Mouse (Mus musculus) embryonic facial prominence, embryonic 11.5 days (tissue): ENCODE data around the gene Fam20b. TPM values are rescaled to one million over a fixed set of nuclear protein-coding genes. Genes with fewer than 3 reads are reported as not detected.

ENCODE experiments used
- ATAC-seq: fragments of 200-750 bp; cut with Nextera tagmentation; replicated peaks from 2 replicates; pipeline ENCODE4 v1.8.0; 2017; ENCODE audit warnings: low read depth; ENCODE audit not compliant: insufficient number of reproducible peaks, low FRiP score, low TSS enrichment
- DNase-seq: peaks from one replicate; pipeline ENCODE4 v3.0.0-alpha.2; 2015; ENCODE audit warnings: low spot score
- H3K27ac ChIP-seq: fragments of 300-500 bp; sonication (generic); replicated peaks from 2 replicates; pipeline ENCODE4 v1.5.1; 2014; ENCODE audit warnings: mild to moderate bottlenecking, low read depth, low read length, control low read depth
- H3K27me3 ChIP-seq: fragments of 300-500 bp; sonication (generic); 2 replicates; pipeline ENCODE4 v1.6.1; 2014; ENCODE audit warnings: mild to moderate bottlenecking, low read length, moderate library complexity, mixed read lengths; ENCODE audit not compliant: control insufficient read depth, insufficient read depth
- H3K36me3 ChIP-seq: fragments of 300-500 bp; sonication (generic); replicated peaks from 2 replicates; pipeline ENCODE4 v1.6.1; 2014; ENCODE audit warnings: low read depth, mild to moderate bottlenecking, low read length, moderate library complexity, mixed read lengths; ENCODE audit not compliant: control insufficient read depth, insufficient read depth
- H3K4me1 ChIP-seq: fragments of 300-500 bp; sonication (generic); 2 replicates; pipeline ENCODE4 v1.6.1; 2014; ENCODE audit warnings: low read length, mixed read lengths; ENCODE audit not compliant: control insufficient read depth, insufficient read depth
- H3K4me2 ChIP-seq: fragments of 300-500 bp; sonication (generic); 2 replicates; pipeline ENCODE4 v1.6.1; 2014; ENCODE audit warnings: low read depth, mild to moderate bottlenecking, control low read depth, low read length, moderate library complexity
- H3K4me3 ChIP-seq: fragments of 300-500 bp; sonication (generic); 2 replicates; pipeline ENCODE4 v1.5.1; 2014; ENCODE audit warnings: low read depth, low read length, control low read depth
- H3K9ac ChIP-seq: fragments of 300-500 bp; sonication (generic); replicated peaks from 2 replicates; pipeline ENCODE4 v1.6.1; 2014; ENCODE audit warnings: mild to moderate bottlenecking, control low read depth, low read length
- H3K9me3 ChIP-seq: fragments of 300-500 bp; sonication (generic); replicated peaks from 2 replicates; pipeline ENCODE4 v1.6.1; 2016; ENCODE audit warnings: mild to moderate bottlenecking, low read length, inconsistent platforms, mixed read lengths; ENCODE audit not compliant: control insufficient read depth
- WGBS: fragments of 180-500 bp; shearing (Covaris S2); extraction: QIAGEN DNeasy Blood & Tissue Kit; methylation state at CpG from one replicate; pipeline ENCODE4 v1.1.7; 2014; 5-methylcytosine and 5-hydroxymethylcytosine counted together
- polyA plus RNA-seq: library from polyadenylated mRNA; unstranded; fragments of >200 nt; fragmentation: Nextera tagmentation; extraction: Ambion mirVana; gene quantifications from 2 replicates; pipeline ENCODE4 v1.2.1, GENCODE M21; 2014

Fam20b gene
- polyA plus RNA-seq, 1 experiment from 2014 or later = 24.0 TPM

GRCm38 (mm10) chr1:156635148-156635547 is 83.7 kb downstream of the Fam20b start:
- H3K9ac ChIP-seq = no peak overlapping the region
- H3K4me1 ChIP-seq = no peaks in the 10 kb centered on the region
- no peak overlapping the region for H3K4me2 ChIP-seq
- H3K27ac ChIP-seq = no peak overlapping the region
- peaks cover 4% of the 10 kb centered on the region for H3K36me3 ChIP-seq
- DNase-seq = no peak
- H3K9me3 ChIP-seq = no peaks in the 10 kb centered on the region
- 80% methylated on average over 2 of the region's 2 CpGs for WGBS
- no peaks in the 10 kb centered on the region for H3K27me3 ChIP-seq
- no peak for ATAC-seq
- H3K4me3 ChIP-seq = no peak overlapping the region

GRCm38 (mm10) chr1:156633095-156633494 is 85.8 kb downstream of the Fam20b start:
- 81% methylated on average over 10 of the region's 10 CpGs for WGBS
- H3K4me3 ChIP-seq = no peak overlapping the region
- no peak overlapping the region for H3K4me2 ChIP-seq
- H3K9me3 ChIP-seq = no peaks in the 10 kb centered on the region
- ATAC-seq = no peak
- no peaks in the 10 kb centered on the region for H3K4me1 ChIP-seq
- peaks cover 4% of the 10 kb centered on the region; the same call in 1 of the 2 replicates for H3K36me3 ChIP-seq
- H3K27me3 ChIP-seq = no peaks in the 10 kb centered on the region
- H3K9ac ChIP-seq = no peak overlapping the region
- DNase-seq = peak; percentile 75
- no peak overlapping the region for H3K27ac ChIP-seq

- Histone ChIP-seq H3K9me3 (no peaks in the 10 kb centered on the region), H3K9ac (no peak overlapping the region), H3K27ac (no peak overlapping the region), H3K4me3 (no peak overlapping the region), H3K4me1 (no peaks in the 10 kb centered on the region), H3K4me2 (no peak overlapping the region), H3K36me3 (peaks cover 4% of the 10 kb centered on the region; the same call in 1 of the 2 replicates), H3K27me3 (no peaks in the 10 kb centered on the region)
- ATAC-seq = no peak
- DNase-seq = no peak
Measured at GRCm38 (mm10) chr1:156630965-156631364, 87.9 kb downstream of the Fam20b start.

GRCm38 (mm10) chr1:156629984-156630383 is 88.9 kb downstream of the Fam20b start:
- Histone ChIP-seq H3K9ac (no peak overlapping the region), H3K9me3 (no peaks in the 10 kb centered on the region), H3K27me3 (no peaks in the 10 kb centered on the region), H3K36me3 (peaks cover 4% of the 10 kb centered on the region; the same call in 1 of the 2 replicates), H3K4me3 (no peak overlapping the region), H3K4me1 (no peaks in the 10 kb centered on the region), H3K27ac (no peak overlapping the region), H3K4me2 (no peak overlapping the region)
- WGBS = 91% methylated on average over 8 of the region's 8 CpGs
- ATAC-seq (no peak), DNase-seq (no peak)

Other genes with a start within 250 kb of the Fam20b start
- gene Soat1, start 244.8 kb downstream of the Fam20b start, polyA plus RNA-seq = 25.3 and 31.5 TPM in 2 replicates
- 0.32 and 0.42 TPM in 2 replicates for gene Gm10031, start 195.1 kb downstream of the Fam20b start, polyA plus RNA-seq
- 3.9 and 4.9 TPM in 2 replicates for gene Abl2, start 160.3 kb downstream of the Fam20b start, polyA plus RNA-seq
- gene Tor3a, start 44.7 kb downstream of the Fam20b start, polyA plus RNA-seq = 3.3 and 4.0 TPM in 2 replicates
- gene Angptl1, start 119.5 kb upstream of the Fam20b start, polyA plus RNA-seq = 12.2 and 12.5 TPM in 2 replicates
- 76.1 and 84.9 TPM in 2 replicates for gene Ralgps2, start 220.5 kb upstream of the Fam20b start, polyA plus RNA-seq